Mouse (Mus musculus) MEL (cell line): Measurements from ENCODE around the gene Slc23a2. TPM values are rescaled to one million over a fixed set of nuclear protein-coding genes. Genes with fewer than 3 reads are reported as not detected.

Experiments used
- DNase-seq: peaks from one replicate; pipeline ENCODE4 v3.0.0; 2011; ENCODE audit warnings: low read depth, low spot score
- H3K27ac ChIP-seq: 2 replicates; pipeline ENCODE4 v1.5.1; 2012; ENCODE audit warnings: low read depth, mild to moderate bottlenecking, control low read depth, low read length, moderate library complexity; ENCODE audit not compliant: control insufficient read depth
- H3K27me3 ChIP-seq, 2 experiments: fragments of 150-350 bp in 1 of 2; sonication (generic) in 1 of 2; 2 replicates each; pipeline ENCODE4 v1.6.1; 2012; ENCODE audit warnings: low read length in 2 of 2, mild to moderate bottlenecking in 2 of 2, improper control_type of control experiment in 1 of 2, moderate library complexity in 1 of 2; ENCODE audit not compliant: insufficient read depth in 2 of 2, control insufficient read depth in 1 of 2
- H3K36me3 ChIP-seq, 2 experiments: 2 replicates each; pipeline ENCODE4 v1.6.1; 2012 to 2014; ENCODE audit warnings: low read length in 2 of 2, improper control_type of control experiment in 1 of 2, inconsistent platforms in 1 of 2, mild to moderate bottlenecking in 1 of 2; ENCODE audit not compliant: insufficient read depth in 2 of 2, control insufficient read depth in 1 of 2
- H3K4me1 ChIP-seq, 2 experiments: fragments of 150-350 bp in 1 of 2; sonication (generic) in 1 of 2; 2 replicates each; pipeline ENCODE4 v1.6.1; 2012; ENCODE audit warnings: low read length in 2 of 2, improper control_type of control experiment in 1 of 2, mild to moderate bottlenecking in 1 of 2; ENCODE audit not compliant: insufficient read depth in 2 of 2, control insufficient read depth in 1 of 2
- H3K4me3 ChIP-seq, 2 experiments: fragments of 150-350 bp in 1 of 2; sonication (generic) in 1 of 2; 2 replicates each; pipeline ENCODE4 v1.5.1; 2012; ENCODE audit warnings: low read depth in 2 of 2, low read length in 2 of 2, mild to moderate bottlenecking in 2 of 2, moderate library complexity in 2 of 2, control low read depth in 1 of 2, improper control_type of control experiment in 1 of 2; ENCODE audit not compliant: control insufficient read depth in 1 of 2, insufficient read depth in 1 of 2
- H3K79me2 ChIP-seq: 2 replicates; pipeline ENCODE4 v1.6.1; 2012; ENCODE audit warnings: mild to moderate bottlenecking, low read length, moderate library complexity; ENCODE audit not compliant: control insufficient read depth, poor library complexity, insufficient read depth
- H3K9ac ChIP-seq: 2 replicates; pipeline ENCODE4 v1.6.1; 2012; ENCODE audit warnings: low read depth, mild to moderate bottlenecking, control low read depth, low read length, moderate library complexity; ENCODE audit not compliant: control insufficient read depth, poor library complexity, severe bottlenecking
- H3K9me3 ChIP-seq: fragments of 150-350 bp; sonication (generic); replicated peaks from 2 replicates; pipeline ENCODE4 v1.6.1; 2012; ENCODE audit warnings: mild to moderate bottlenecking, low read length, improper control_type of control experiment, moderate library complexity; ENCODE audit not compliant: insufficient read depth
- CHD2 ChIP-seq: IDR thresholded peaks from 2 replicates; pipeline ENCODE4 v1.6.1; 2011; ENCODE audit warnings: low read length, improper control_type of control experiment
- CTCF ChIP-seq, 3 experiments: IDR thresholded peaks in 2 of 3; conservative IDR thresholded peaks in 1 of 3; 2 replicates each; pipeline ENCODE4 v1.5.1; 2011 to 2012; ENCODE audit warnings: low read length in 3 of 3, low read depth in 2 of 3, mild to moderate bottlenecking in 2 of 3, improper control_type of control experiment in 1 of 3, inconsistent platforms in 1 of 3, mixed read lengths in 1 of 3, moderate library complexity in 1 of 3; ENCODE audit not compliant: control insufficient read depth in 1 of 3, insufficient read depth in 1 of 3, poor library complexity in 1 of 3, severe bottlenecking in 1 of 3
- E2F4 ChIP-seq: IDR thresholded peaks from 2 replicates; pipeline ENCODE4 v1.6.1; 2011; ENCODE audit warnings: low read depth, low read length, improper control_type of control experiment, borderline replicate concordance
- ELF1 ChIP-seq: IDR thresholded peaks from 2 replicates; pipeline ENCODE4 v1.6.1; 2014; ENCODE audit warnings: low read depth, mild to moderate bottlenecking, inconsistent platforms, low read length, improper control_type of control experiment, moderate library complexity
- EP300 ChIP-seq, 2 experiments: IDR thresholded peaks; 2 replicates each; pipeline ENCODE4 v1.6.1; 2011; ENCODE audit warnings: improper control_type of control experiment in 2 of 2, low read length in 2 of 2, low read depth in 1 of 2, mild to moderate bottlenecking in 1 of 2
- ETS1 ChIP-seq: IDR thresholded peaks from 2 replicates; pipeline ENCODE4 v1.6.1; 2012; ENCODE audit warnings: low read depth, mild to moderate bottlenecking, inconsistent platforms, low read length, improper control_type of control experiment, moderate library complexity
- GABPA ChIP-seq: IDR thresholded peaks from 2 replicates; pipeline ENCODE4 v1.6.1; 2012; ENCODE audit warnings: low read depth, mild to moderate bottlenecking, inconsistent platforms, low read length, improper control_type of control experiment, moderate library complexity
- MAFK ChIP-seq: IDR thresholded peaks from 2 replicates; pipeline ENCODE4 v1.6.1; 2011; ENCODE audit warnings: low read depth, mild to moderate bottlenecking, low read length, improper control_type of control experiment, borderline replicate concordance
- MAX ChIP-seq: IDR thresholded peaks from 2 replicates; pipeline ENCODE4 v1.6.1; 2011; ENCODE audit warnings: low read length, improper control_type of control experiment
- MEF2A ChIP-seq: IDR thresholded peaks from 2 replicates; pipeline ENCODE4 v1.6.1; 2014; ENCODE audit warnings: low read depth, mild to moderate bottlenecking, inconsistent platforms, low read length, improper control_type of control experiment; ENCODE audit not compliant: poor library complexity, insufficient replicate concordance, severe bottlenecking; ENCODE audit errors: extremely low read depth
- MYB ChIP-seq: IDR thresholded peaks from 2 replicates; pipeline ENCODE4 v1.6.1; 2011; ENCODE audit warnings: mild to moderate bottlenecking, low read depth, low read length, improper control_type of control experiment
- MYC ChIP-seq: IDR thresholded peaks from 2 replicates; pipeline ENCODE4 v1.6.1; 2011; ENCODE audit warnings: low read depth, mild to moderate bottlenecking, low read length, improper control_type of control experiment, moderate library complexity
- NELFE ChIP-seq: IDR thresholded peaks from 2 replicates; pipeline ENCODE4 v1.6.1; 2011; ENCODE audit warnings: low read depth, low read length, improper control_type of control experiment
- POLR2A ChIP-seq, 2 experiments: IDR thresholded peaks; 2 replicates each; pipeline ENCODE4 v1.6.1; 2011 to 2012; ENCODE audit warnings: low read length in 2 of 2, mild to moderate bottlenecking in 2 of 2, control low read depth in 1 of 2, improper control_type of control experiment in 1 of 2, low read depth in 1 of 2, moderate library complexity in 1 of 2; ENCODE audit not compliant: control insufficient read depth in 1 of 2, insufficient read depth in 1 of 2, poor library complexity in 1 of 2
- POLR2AphosphoS2 ChIP-seq: IDR thresholded peaks from 2 replicates; pipeline ENCODE4 v1.6.1; 2011; ENCODE audit warnings: low read length, improper control_type of control experiment
- TAL1 ChIP-seq: IDR thresholded peaks from 2 replicates; pipeline ENCODE4 v1.6.1; 2012; ENCODE audit warnings: mild to moderate bottlenecking, inconsistent platforms, low read length, moderate library complexity, mixed read lengths
- TBP ChIP-seq: IDR thresholded peaks from 2 replicates; pipeline ENCODE4 v1.8.0; 2011; ENCODE audit warnings: low read depth, low read length, improper control_type of control experiment
- TCF12 ChIP-seq: IDR thresholded peaks from 2 replicates; pipeline ENCODE4 v1.6.1; 2014; ENCODE audit warnings: low read depth, mild to moderate bottlenecking, inconsistent platforms, low read length, improper control_type of control experiment, moderate library complexity
- ZC3H11A ChIP-seq: IDR thresholded peaks from 2 replicates; pipeline ENCODE4 v1.6.1; 2012; ENCODE audit warnings: low read depth, mild to moderate bottlenecking, inconsistent platforms, low read length, improper control_type of control experiment
- polyA plus RNA-seq, 2 experiments: library from polyadenylated mRNA; stranded (reverse) in 1 of 2; unstranded in 1 of 2; fragments of >175 nt in 1 of 2; fragments of >200 nt in 1 of 2; gene quantifications; 2 replicates each; pipeline versions ENCODE4 v1.2.1 to v1.2.4; 2012; ENCODE audit warnings: low replicate concordance in 2 of 2, low read depth in 1 of 2; ENCODE audit not compliant: insufficient read length in 2 of 2, insufficient read depth in 1 of 2, missing spikeins in 1 of 2
- total RNA-seq: library from RNA; depleted of rRNA; stranded (reverse); fragments of 300-350 nt; gene quantifications from 2 replicates; pipeline ENCODE4 v1.2.3, GENCODE M21; 2012

Slc23a2 gene
- total and polyA plus RNA-seq, 3 experiments = 7.9 to 10.3 TPM; not detected in 1

GRCm38 (mm10) chr2:132157482-132157881 lies 12.6 kb upstream of the Slc23a2 start:
- no peak overlapping the region for H3K9ac ChIP-seq
- H3K9me3 ChIP-seq = no peaks in the 10 kb centered on the region
- no peak overlapping the region for H3K27ac ChIP-seq
- H3K79me2 ChIP-seq = no peaks in the 10 kb centered on the region
- no peak for TF ChIP-seq EP300 (IDR thresholded peaks at IDR 0.05; ENCODE audit: low read depth in 1 of 2, low read length in 2 of 2)
- no peak for TF ChIP-seq TAL1
- TF ChIP-seq MEF2A = no peak
- no peak for TF ChIP-seq E2F4
- no peak for TF ChIP-seq TCF12
- no peak for TF ChIP-seq GABPA
- TF ChIP-seq POLR2A (IDR thresholded peaks at IDR 0.05; ENCODE audit: control insufficient read depth in 1 of 2, insufficient read depth in 1 of 2, low read depth in 1 of 2, low read length in 2 of 2, poor library complexity in 1 of 2) = no peak
- no peak for TF ChIP-seq ELF1
- TF ChIP-seq MYB = no peak
- no peak for TF ChIP-seq MAFK
- TF ChIP-seq MAX = no peak
- TF ChIP-seq CHD2 = no peak
- no peak for TF ChIP-seq POLR2AphosphoS2
- no peak for TF ChIP-seq CTCF (IDR thresholded peaks at IDR 0.05 in 2 of 3, conservative IDR thresholded peaks at IDR 0.05 in 1 of 3; ENCODE audit: control insufficient read depth in 1 of 3, insufficient read depth in 1 of 3, low read depth in 2 of 3, low read length in 3 of 3, poor library complexity in 1 of 3, severe bottlenecking in 1 of 3)
- no peak for TF ChIP-seq ETS1
- TF ChIP-seq MYC = no peak
- no peak overlapping the region for H3K4me3 ChIP-seq
- peaks cover 0 to 4% of the 10 kb centered on the region in 2 experiments; a peak in 1 of 4 replicates for H3K4me1 ChIP-seq
- H3K36me3 ChIP-seq = no peaks in the 10 kb centered on the region; a peak in 1 of 4 replicates
- peaks cover 9 to 16% of the 10 kb centered on the region in 2 experiments for H3K27me3 ChIP-seq
- no peak for DNase-seq

GRCm38 (mm10) chr2:132152670-132153069 lies 7.8 kb upstream of the Slc23a2 start:
- H3K9ac ChIP-seq = no peak overlapping the region
- peaks cover 7 to 22% of the 10 kb centered on the region in 2 experiments for H3K27me3 ChIP-seq
- H3K36me3 ChIP-seq = no peaks in the 10 kb centered on the region; a peak in 1 of 4 replicates
- H3K4me3 ChIP-seq = no peak overlapping the region
- no peaks in the 10 kb centered on the region for H3K79me2 ChIP-seq
- peaks cover 2 to 4% of the 10 kb centered on the region in 2 experiments; a peak in 2 of 4 replicates for H3K4me1 ChIP-seq
- TF ChIP-seq TCF12 = no peak
- TF ChIP-seq NELFE = no peak
- TF ChIP-seq ZC3H11A = no peak
- no peak for TF ChIP-seq EP300 (IDR thresholded peaks at IDR 0.05; ENCODE audit: low read depth in 1 of 2, low read length in 2 of 2)
- TF ChIP-seq TBP = no peak
- no peak for TF ChIP-seq MAX
- no peak overlapping the region for H3K27ac ChIP-seq
- H3K9me3 ChIP-seq = no peaks in the 10 kb centered on the region
- DNase-seq = no peak
